Mouse (Mus musculus) liver, embryonic 14.5 days (tissue): ENCODE results near the gene Cwc27. TPM values are rescaled to one million over a fixed set of nuclear protein-coding genes. Genes with fewer than 3 reads are reported as not detected.

Experiments used
- ATAC-seq: fragments of 200-750 bp; cut with Nextera tagmentation; 2 replicates; pipeline ENCODE4 v1.8.0; 2017; ENCODE audit warnings: moderate number of reproducible peaks, mild to moderate bottlenecking, moderate library complexity; ENCODE audit not compliant: insufficient read depth
- DNase-seq, 3 experiments: peaks; one replicate each; pipeline ENCODE4 v3.0.0-alpha.2; 2012 to 2013; ENCODE audit warnings: low read depth in 3 of 3, low spot score in 3 of 3
- H3K27ac ChIP-seq: fragments of 300-500 bp; sonication (generic); 2 replicates; pipeline ENCODE4 v1.5.1; 2014; ENCODE audit warnings: moderate library complexity, mild to moderate bottlenecking, control low read depth, inconsistent platforms
- H3K27me3 ChIP-seq: fragments of 300-500 bp; sonication (generic); 2 replicates; pipeline ENCODE4 v1.6.1; 2014; ENCODE audit warnings: mild to moderate bottlenecking, low read length, moderate library complexity; ENCODE audit not compliant: control insufficient read depth, insufficient read depth
- H3K36me3 ChIP-seq: fragments of 300-500 bp; sonication (generic); replicated peaks from 2 replicates; pipeline ENCODE4 v1.6.1; 2014; ENCODE audit warnings: low read depth; ENCODE audit not compliant: control insufficient read depth, insufficient read depth
- H3K4me1 ChIP-seq, 2 experiments: fragments of 200-500 bp in 1 of 2; fragments of 300-500 bp in 1 of 2; sonication (generic) in 1 of 2; replicated peaks; 2 replicates each; pipeline ENCODE4 v1.6.1; 2012 to 2014; ENCODE audit warnings: antibody characterized with exemption in 1 of 2, inconsistent platforms in 1 of 2, low read length in 1 of 2; ENCODE audit not compliant: control insufficient read depth in 2 of 2, insufficient read depth in 2 of 2
- H3K4me2 ChIP-seq: fragments of 300-500 bp; sonication (generic); 2 replicates; pipeline ENCODE4 v1.6.1; 2014; ENCODE audit warnings: low read depth, mild to moderate bottlenecking, control low read depth, moderate library complexity
- H3K4me3 ChIP-seq, 2 experiments: fragments of 200-500 bp in 1 of 2; fragments of 300-500 bp in 1 of 2; sonication (generic) in 1 of 2; 2 replicates each; pipeline ENCODE4 v1.5.1; 2012 to 2014; ENCODE audit warnings: low read depth in 2 of 2, low read length in 2 of 2, mild to moderate bottlenecking in 2 of 2, control low read depth in 1 of 2, inconsistent platforms in 1 of 2, moderate library complexity in 1 of 2; ENCODE audit not compliant: insufficient read depth in 1 of 2
- H3K9ac ChIP-seq: fragments of 300-500 bp; sonication (generic); replicated peaks from 2 replicates; pipeline ENCODE4 v1.6.1; 2014; ENCODE audit warnings: mild to moderate bottlenecking, control low read depth, moderate library complexity
- H3K9me3 ChIP-seq: fragments of 300-500 bp; sonication (generic); 2 replicates; pipeline ENCODE4 v1.6.1; 2016; ENCODE audit warnings: low read length, mixed read lengths; ENCODE audit not compliant: control insufficient read depth
- CTCF ChIP-seq: IDR thresholded peaks from 2 replicates; pipeline ENCODE4 v1.5.1; 2016; ENCODE audit warnings: antibody characterized with exemption, low read depth, control low read depth
- EP300 ChIP-seq: IDR thresholded peaks from 2 replicates; pipeline ENCODE4 v1.6.1; 2016; ENCODE audit warnings: antibody characterized with exemption, low read depth
- WGBS: fragments of 180-500 bp; shearing (Covaris S2); extraction: QIAGEN DNeasy Blood & Tissue Kit; methylation state at CpG from one replicate; pipeline ENCODE4 v1.1.7; 2014; ENCODE audit not compliant: insufficient replicate concordance; 5-methylcytosine and 5-hydroxymethylcytosine counted together
- polyA plus RNA-seq, 2 experiments: library from polyadenylated mRNA; depleted of rRNA in 1 of 2; stranded (reverse) in 1 of 2; unstranded in 1 of 2; fragments of >200 nt; fragmentation: Nextera tagmentation in 1 of 2; extraction: Ambion mirVana in 1 of 2; gene quantifications; 2 replicates each; pipeline versions ENCODE4 v1.2.1 to v1.2.3; 2012 to 2014

Cwc27 gene
- polyA plus RNA-seq, 2 experiments: 4.9 to 7.8 TPM

GRCm38 (mm10) chr13:104623130-104623891 is 193.6 kb downstream of the Cwc27 start:
- no peak overlapping the region for H3K9ac ChIP-seq
- DNase-seq (no peak), ATAC-seq (no peak)
- no peak overlapping the region for H3K4me3 ChIP-seq
- H3K27ac ChIP-seq: no peak overlapping the region
- WGBS: 43% methylated on average over 12 of the region's 12 CpGs
- H3K4me2 ChIP-seq: no peak overlapping the region
- H3K4me1 ChIP-seq: peaks cover 0 to 11% of the 10 kb centered on the region in 2 experiments; a peak in 3 of 4 replicates
- H3K27me3 ChIP-seq: no peaks in the 10 kb centered on the region
- H3K9me3 ChIP-seq: no peaks in the 10 kb centered on the region
- no peaks in the 10 kb centered on the region for H3K36me3 ChIP-seq
- TF ChIP-seq EP300: no peak
- no peak for TF ChIP-seq CTCF

GRCm38 (mm10) chr13:104622102-104622743 is 194.7 kb downstream of the Cwc27 start:
- no peak for DNase-seq
- peaks cover 0 to 3% of the 10 kb centered on the region in 2 experiments; a peak in 2 of 4 replicates for H3K4me1 ChIP-seq
- no peaks in the 10 kb centered on the region for H3K27me3 ChIP-seq
- ATAC-seq: no peak
- no peaks in the 10 kb centered on the region for H3K36me3 ChIP-seq
- H3K9ac ChIP-seq: no peak overlapping the region
- TF ChIP-seq EP300 (no peak), CTCF (no peak)
- no peak overlapping the region for H3K4me2 ChIP-seq
- no peak overlapping the region for H3K27ac ChIP-seq
- H3K9me3 ChIP-seq: no peaks in the 10 kb centered on the region
- WGBS: 66% methylated on average over 6 of the region's 6 CpGs
- H3K4me3 ChIP-seq: no peak overlapping the region

GRCm38 (mm10) chr13:104620423-104620822 is 196.5 kb downstream of the Cwc27 start:
- no peak for ATAC-seq
- no peak overlapping the region for H3K4me3 ChIP-seq

GRCm38 (mm10) chr13:104619503-104620288 is 197.2 kb downstream of the Cwc27 start:
- Histone ChIP-seq H3K9me3 (no peaks in the 10 kb centered on the region), H3K4me2 (no peak overlapping the region), H3K9ac (no peak overlapping the region), H3K36me3 (no peaks in the 10 kb centered on the region), H3K4me3 (no peak overlapping the region), H3K27me3 (no peaks in the 10 kb centered on the region), H3K4me1 (no peaks in the 10 kb centered on the region), H3K27ac (no peak overlapping the region)
- DNase-seq: no peak
- no peak for TF ChIP-seq EP300
- TF ChIP-seq CTCF: no peak
- 76% methylated on average over 7 of the region's 7 CpGs for WGBS
- no peak for ATAC-seq

More at GRCm38 (mm10) chr13:104620423-104620822, 196.5 kb downstream of the Cwc27 start:
- H3K36me3 ChIP-seq: no peaks in the 10 kb centered on the region
- no peak overlapping the region for H3K9ac ChIP-seq
- H3K4me1 ChIP-seq: no peaks in the 10 kb centered on the region
- H3K9me3 ChIP-seq: no peaks in the 10 kb centered on the region
- no peak overlapping the region for H3K27ac ChIP-seq
- no peak overlapping the region for H3K4me2 ChIP-seq
- 27% methylated on average over 2 of the region's 2 CpGs for whole genome bisulfite sequencing
- no peak for TF ChIP-seq CTCF
- no peak for TF ChIP-seq EP300
- DNase-seq: no peak
- no peaks in the 10 kb centered on the region for H3K27me3 ChIP-seq

- H3K4me2 ChIP-seq: no peak overlapping the region
- WGBS: 56% methylated on average over 4 of the region's 4 CpGs
- no peak overlapping the region for H3K9ac ChIP-seq
- no peaks in the 10 kb centered on the region for H3K36me3 ChIP-seq
- no peak for ATAC-seq
- H3K9me3 ChIP-seq: no peaks in the 10 kb centered on the region
- TF ChIP-seq EP300 (no peak), CTCF (no peak)
- H3K27me3 ChIP-seq: no peaks in the 10 kb centered on the region
- DNase-seq: no peak
- H3K4me3 ChIP-seq: no peak overlapping the region
- H3K4me1 ChIP-seq: no peaks in the 10 kb centered on the region
- H3K27ac ChIP-seq: no peak overlapping the region
Measured at GRCm38 (mm10) chr13:104617201-104617600, 199.7 kb downstream of the Cwc27 start.
